Mouse (Mus musculus): ENCODE measurements around the gene Ugt1a9. TPM values are rescaled to one million over a fixed set of nuclear protein-coding genes. Genes with fewer than 3 reads are reported as not detected.
A peak's percentile ranks its signal among the peaks of the same experiment; 100 is the strongest.

The Ugt1a9 gene
- polyA plus RNA-seq, 1 experiment from 2014 or later: not detected

GRCm38 (mm10) chr1:88256886-88257663, 186.5 kb downstream of the Ugt1a9 start:
- Histone ChIP-seq H3K9me3 (replicated peaks; ENCODE audit: control insufficient read depth, low read length) (peaks cover 69% of the 10 kb centered on the region), H3K27me3 (ENCODE audit: control insufficient read depth, insufficient read depth, low read length) (no peaks in the 10 kb centered on the region), H3K27ac (replicated peaks; ENCODE audit: low read depth, low read length) (no peak overlapping the region), H3K4me3 (ENCODE audit: low read depth, low read length) (no peak overlapping the region), H3K4me1 (ENCODE audit: control insufficient read depth, insufficient read depth, low read length) (no peaks in the 10 kb centered on the region), H3K9ac (replicated peaks; ENCODE audit: low read length) (no peak overlapping the region), H3K36me3 (replicated peaks; ENCODE audit: control insufficient read depth, insufficient read depth, low read depth, low read length) (peaks cover 24% of the 10 kb centered on the region), H3K4me2 (ENCODE audit: low read depth, low read length) (no peak overlapping the region)
- DNase-seq (ENCODE audit: low spot score) (no peak), ATAC-seq (replicated peaks; ENCODE audit: insufficient number of reproducible peaks, low FRiP score, low TSS enrichment, low read depth) (no peak)
- WGBS: 78% methylated on average over 10 of the region's 10 CpGs

GRCm38 (mm10) chr1:88257681-88258080, 187.1 kb downstream of the Ugt1a9 start:
- Histone ChIP-seq H3K27ac (replicated peaks; ENCODE audit: low read depth, low read length) (no peak overlapping the region), H3K4me2 (ENCODE audit: low read depth, low read length) (no peak overlapping the region), H3K27me3 (ENCODE audit: control insufficient read depth, insufficient read depth, low read length) (no peaks in the 10 kb centered on the region), H3K4me3 (ENCODE audit: low read depth, low read length) (no peak overlapping the region), H3K9me3 (replicated peaks; ENCODE audit: control insufficient read depth, low read length) (peaks cover 63% of the 10 kb centered on the region), H3K9ac (replicated peaks; ENCODE audit: low read length) (no peak overlapping the region), H3K36me3 (replicated peaks; ENCODE audit: control insufficient read depth, insufficient read depth, low read depth, low read length) (peaks cover 30% of the 10 kb centered on the region), H3K4me1 (ENCODE audit: control insufficient read depth, insufficient read depth, low read length) (no peaks in the 10 kb centered on the region)
- 80% methylated on average over 6 of the region's 6 CpGs for WGBS
- ATAC-seq (replicated peaks; ENCODE audit: insufficient number of reproducible peaks, low FRiP score, low TSS enrichment, low read depth): no peak
- no peak for DNase-seq (ENCODE audit: low spot score)

DNA sequence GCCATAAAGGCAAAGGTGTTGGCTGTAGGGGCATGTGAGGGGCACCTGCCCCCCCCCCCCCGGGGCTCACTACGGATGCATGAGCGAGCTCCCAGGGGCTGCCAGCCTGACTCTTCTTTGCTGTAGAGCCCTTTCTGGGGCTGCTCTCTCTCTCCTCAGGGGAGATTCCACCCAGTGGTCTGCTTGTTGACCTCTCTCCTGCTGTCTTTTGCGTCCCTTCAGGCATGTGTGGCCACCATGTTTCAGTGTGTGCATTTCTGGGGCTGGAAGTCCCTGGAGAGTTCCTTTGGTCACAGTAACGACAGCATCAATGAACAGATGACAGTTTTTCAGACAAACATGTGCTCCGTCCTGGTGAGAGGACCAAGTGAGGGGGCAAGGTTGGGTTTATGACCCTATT, 187.8 kb downstream of the Ugt1a9 start:
- no peak overlapping the region for H3K4me3 ChIP-seq (ENCODE audit: low read depth, low read length)

GRCm38 (mm10) chr1:88258881-88259642, 188.5 kb downstream of the Ugt1a9 start:
- Histone ChIP-seq H3K27ac (replicated peaks; ENCODE audit: low read depth, low read length) (no peak overlapping the region), H3K9ac (replicated peaks; ENCODE audit: low read length) (no peak overlapping the region), H3K4me1 (ENCODE audit: control insufficient read depth, insufficient read depth, low read length) (no peaks in the 10 kb centered on the region), H3K27me3 (ENCODE audit: control insufficient read depth, insufficient read depth, low read length) (no peaks in the 10 kb centered on the region), H3K36me3 (replicated peaks; ENCODE audit: control insufficient read depth, insufficient read depth, low read depth, low read length) (peaks cover 44% of the 10 kb centered on the region), H3K4me2 (ENCODE audit: low read depth, low read length) (no peak overlapping the region), H3K4me3 (ENCODE audit: low read depth, low read length) (no peak overlapping the region), H3K9me3 (replicated peaks; ENCODE audit: control insufficient read depth, low read length) (peaks cover 52% of the 10 kb centered on the region)
- DNase-seq (ENCODE audit: low spot score) (no peak), ATAC-seq (replicated peaks; ENCODE audit: insufficient number of reproducible peaks, low FRiP score, low TSS enrichment, low read depth) (0 out of 2 replicates have a peak, but pooled peaks have one; percentile 2)
- WGBS: 81% methylated on average over 8 of the region's 8 CpGs

More for the DNA sequence above, 187.8 kb downstream of the Ugt1a9 start:
- Histone ChIP-seq H3K4me2 (ENCODE audit: low read depth, low read length) (no peak overlapping the region), H3K4me1 (ENCODE audit: control insufficient read depth, insufficient read depth, low read length) (no peaks in the 10 kb centered on the region), H3K36me3 (replicated peaks; ENCODE audit: control insufficient read depth, insufficient read depth, low read depth, low read length) (peaks cover 37% of the 10 kb centered on the region), H3K27ac (replicated peaks; ENCODE audit: low read depth, low read length) (no peak overlapping the region), H3K27me3 (ENCODE audit: control insufficient read depth, insufficient read depth, low read length) (no peaks in the 10 kb centered on the region), H3K9ac (replicated peaks; ENCODE audit: low read length) (no peak overlapping the region), H3K9me3 (replicated peaks; ENCODE audit: control insufficient read depth, low read length) (peaks cover 59% of the 10 kb centered on the region)
- DNase-seq (ENCODE audit: low spot score) (no peak), ATAC-seq (replicated peaks; ENCODE audit: insufficient number of reproducible peaks, low FRiP score, low TSS enrichment, low read depth) (no peak)
- 73% methylated on average over 6 of the region's 6 CpGs for WGBS

GRCm38 (mm10) chr1:88259643-88260024, 189.0 kb downstream of the Ugt1a9 start:
- DNase-seq (ENCODE audit: low spot score): no peak
- no peak overlapping the region for H3K9ac ChIP-seq (replicated peaks; ENCODE audit: low read length)
- peaks cover 49% of the 10 kb centered on the region for H3K36me3 ChIP-seq (replicated peaks; ENCODE audit: control insufficient read depth, insufficient read depth, low read depth, low read length)
- WGBS: 77% methylated on average over 4 of the region's 4 CpGs
- H3K9me3 ChIP-seq (replicated peaks; ENCODE audit: control insufficient read depth, low read length): peaks cover 46% of the 10 kb centered on the region
- H3K4me2 ChIP-seq (ENCODE audit: low read depth, low read length): no peak overlapping the region
- no peak overlapping the region for H3K4me3 ChIP-seq (ENCODE audit: low read depth, low read length)
- ATAC-seq (replicated peaks; ENCODE audit: insufficient number of reproducible peaks, low FRiP score, low TSS enrichment, low read depth): 0 out of 2 replicates have a peak, but pooled peaks have one; percentile 1
- no peaks in the 10 kb centered on the region for H3K4me1 ChIP-seq (ENCODE audit: control insufficient read depth, insufficient read depth, low read length)
- no peak overlapping the region for H3K27ac ChIP-seq (replicated peaks; ENCODE audit: low read depth, low read length)
- no peaks in the 10 kb centered on the region for H3K27me3 ChIP-seq (ENCODE audit: control insufficient read depth, insufficient read depth, low read length)

GRCm38 (mm10) chr1:88260114-88260513, 189.5 kb downstream of the Ugt1a9 start:
- Histone ChIP-seq H3K9me3 (replicated peaks; ENCODE audit: control insufficient read depth, low read length) (peaks cover 42% of the 10 kb centered on the region), H3K4me1 (ENCODE audit: control insufficient read depth, insufficient read depth, low read length) (no peaks in the 10 kb centered on the region), H3K9ac (replicated peaks; ENCODE audit: low read length) (no peak overlapping the region), H3K4me2 (ENCODE audit: low read depth, low read length) (no peak overlapping the region), H3K27ac (replicated peaks; ENCODE audit: low read depth, low read length) (no peak overlapping the region), H3K4me3 (ENCODE audit: low read depth, low read length) (no peak overlapping the region), H3K27me3 (ENCODE audit: control insufficient read depth, insufficient read depth, low read length) (no peaks in the 10 kb centered on the region), H3K36me3 (replicated peaks; ENCODE audit: control insufficient read depth, insufficient read depth, low read depth, low read length) (peaks cover 54% of the 10 kb centered on the region)
- DNase-seq (ENCODE audit: low spot score) (no peak), ATAC-seq (replicated peaks; ENCODE audit: insufficient number of reproducible peaks, low FRiP score, low TSS enrichment, low read depth) (peak; percentile 1; the same call in 1 of the 2 replicates)
- WGBS: 79% methylated on average over 6 of the region's 6 CpGs

DNA sequence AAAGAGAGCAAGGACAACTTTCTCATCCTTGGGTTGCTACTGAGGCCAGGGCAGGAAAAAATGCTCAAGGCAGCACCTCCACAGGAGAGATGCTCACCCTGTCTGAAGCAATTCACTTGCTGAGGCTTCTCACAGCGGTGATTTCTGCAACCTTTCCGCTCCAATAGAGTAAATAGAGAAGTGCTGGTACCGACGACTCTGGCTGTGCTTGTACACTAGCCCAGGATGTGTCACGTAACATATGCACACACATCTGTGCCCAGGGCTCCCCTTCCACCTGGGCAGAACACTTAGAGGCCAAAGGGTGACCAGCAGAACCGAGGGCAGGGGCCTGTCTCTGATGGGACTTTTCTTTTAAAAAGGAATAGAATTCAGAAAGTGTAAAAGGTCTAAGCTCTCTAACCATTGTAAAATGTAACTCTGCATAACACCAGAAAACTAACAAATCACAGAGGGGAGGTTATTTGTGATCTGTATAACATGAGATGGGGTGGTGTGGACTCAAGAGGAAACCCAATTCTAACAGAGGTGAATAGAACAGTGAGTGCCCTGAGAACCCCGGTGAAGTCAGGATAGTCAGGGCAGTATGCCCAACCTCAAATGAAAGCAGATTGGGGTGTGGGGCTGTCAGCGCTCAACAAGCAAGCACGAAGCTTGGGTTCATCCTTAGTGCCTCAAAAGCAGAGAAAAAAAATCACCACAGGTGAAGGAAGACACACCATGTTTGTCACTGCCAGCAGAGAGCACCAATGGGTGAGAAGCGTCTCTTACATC, 190.2 kb downstream of the Ugt1a9 start:
- Histone ChIP-seq H3K9ac (replicated peaks; ENCODE audit: low read length) (no peak overlapping the region), H3K27me3 (ENCODE audit: control insufficient read depth, insufficient read depth, low read length) (no peaks in the 10 kb centered on the region), H3K4me1 (ENCODE audit: control insufficient read depth, insufficient read depth, low read length) (no peaks in the 10 kb centered on the region), H3K4me2 (ENCODE audit: low read depth, low read length) (no peak overlapping the region), H3K9me3 (replicated peaks; ENCODE audit: control insufficient read depth, low read length) (peaks cover 35% of the 10 kb centered on the region), H3K27ac (replicated peaks; ENCODE audit: low read depth, low read length) (no peak overlapping the region), H3K36me3 (replicated peaks; ENCODE audit: control insufficient read depth, insufficient read depth, low read depth, low read length) (peaks cover 61% of the 10 kb centered on the region), H3K4me3 (ENCODE audit: low read depth, low read length) (no peak overlapping the region)
- 83% methylated on average over 10 of the region's 10 CpGs for WGBS
- ATAC-seq (replicated peaks; ENCODE audit: insufficient number of reproducible peaks, low FRiP score, low TSS enrichment, low read depth): no peak
- DNase-seq (ENCODE audit: low spot score): no peak

Measured in embryonic facial prominence, embryonic 11.5 days (tissue).